Mouse (Mus musculus) limb, embryonic 14.5 days (tissue): ENCODE measurements around the gene Ttf2. TPM values are rescaled to one million over a fixed set of nuclear protein-coding genes. Genes with fewer than 3 reads are reported as not detected.

Experiments used
- ATAC-seq: fragments of 200-750 bp; cut with Nextera tagmentation; 2 replicates; pipeline ENCODE4 v1.8.0; 2017; ENCODE audit warnings: low read depth, moderate number of reproducible peaks, moderate TSS enrichment; ENCODE audit not compliant: low FRiP score
- DNase-seq: peaks from one replicate; pipeline ENCODE4 v3.0.0-alpha.2; 2015; ENCODE audit warnings: low spot score
- H3K27ac ChIP-seq: fragments of 300-500 bp; sonication (generic); replicated peaks from 2 replicates; pipeline ENCODE4 v1.5.1; 2014; ENCODE audit warnings: low read depth, mild to moderate bottlenecking, low read length, moderate library complexity, mixed read lengths
- H3K27me3 ChIP-seq: fragments of 300-500 bp; sonication (generic); 2 replicates; pipeline ENCODE4 v1.6.1; 2014; ENCODE audit warnings: low read length, mixed read lengths; ENCODE audit not compliant: control insufficient read depth, insufficient read depth
- H3K36me3 ChIP-seq: fragments of 300-500 bp; sonication (generic); 2 replicates; pipeline ENCODE4 v1.6.1; 2014; ENCODE audit warnings: mild to moderate bottlenecking, low read length, moderate library complexity, mixed read lengths; ENCODE audit not compliant: control insufficient read depth, insufficient read depth
- H3K4me1 ChIP-seq: fragments of 300-500 bp; sonication (generic); 2 replicates; pipeline ENCODE4 v1.6.1; 2014; ENCODE audit warnings: antibody characterized with exemption, low read length, mixed read lengths; ENCODE audit not compliant: control insufficient read depth, insufficient read depth
- H3K4me2 ChIP-seq: fragments of 300-500 bp; sonication (generic); replicated peaks from 2 replicates; pipeline ENCODE4 v1.6.1; 2014; ENCODE audit warnings: low read depth, mild to moderate bottlenecking, low read length, moderate library complexity; ENCODE audit not compliant: severe bottlenecking
- H3K4me3 ChIP-seq: fragments of 300-500 bp; sonication (generic); replicated peaks from 2 replicates; pipeline ENCODE4 v1.5.1; 2014; ENCODE audit warnings: low read length
- H3K9ac ChIP-seq: fragments of 300-500 bp; sonication (generic); 2 replicates; pipeline ENCODE4 v1.6.1; 2014; ENCODE audit warnings: mild to moderate bottlenecking, low read depth, low read length, moderate library complexity; ENCODE audit not compliant: severe bottlenecking
- H3K9me3 ChIP-seq: fragments of 300-500 bp; sonication (generic); 2 replicates; pipeline ENCODE4 v1.6.1; 2016; ENCODE audit warnings: low read length; ENCODE audit not compliant: control insufficient read depth
- POLR2A ChIP-seq: fragments of 200-500 bp; IDR thresholded peaks from 2 replicates; pipeline ENCODE4 v1.8.0; 2012; ENCODE audit warnings: inconsistent platforms, mild to moderate bottlenecking, moderate library complexity, borderline replicate concordance; ENCODE audit not compliant: insufficient read depth, insufficient read length; ENCODE audit errors: extremely low read depth
- whole genome bisulfite sequencing: fragments of 180-500 bp; shearing (Covaris S2); extraction: QIAGEN DNeasy Blood & Tissue Kit; methylation state at CpG from one replicate; pipeline ENCODE4 v1.1.7; 2014; 5-methylcytosine and 5-hydroxymethylcytosine counted together
- polyA plus RNA-seq, 2 experiments: library from polyadenylated mRNA; depleted of rRNA in 1 of 2; stranded (reverse) in 1 of 2; unstranded in 1 of 2; fragments of >200 nt; fragmentation: Nextera tagmentation in 1 of 2; extraction: Ambion mirVana in 1 of 2; gene quantifications; 2 replicates each; pipeline versions ENCODE4 v1.2.1 to v1.2.3; 2012 to 2014

The Ttf2 gene
- polyA plus RNA-seq, 2 experiments: 14.0 TPM

DNA sequence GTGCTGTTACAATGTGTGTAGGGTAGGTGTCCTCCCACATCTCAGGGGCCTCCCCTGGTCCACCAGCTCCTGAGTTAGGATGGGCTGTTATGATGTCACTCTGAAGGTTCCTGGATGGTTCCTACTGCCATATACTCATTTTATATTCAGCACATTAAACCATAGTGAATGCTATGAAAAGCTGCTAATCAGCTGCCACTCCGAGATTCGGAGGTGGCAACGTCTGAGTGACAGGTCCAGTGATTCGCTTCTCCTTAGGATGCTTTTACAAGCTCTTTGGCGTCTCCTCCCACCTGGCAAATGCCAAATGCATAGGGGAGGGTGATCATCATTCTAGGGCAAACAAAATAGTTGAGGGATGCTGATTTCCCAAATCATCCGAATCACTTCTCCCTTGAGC lies 74.0 kb downstream of the Ttf2 start:
- DNase-seq (no peak), ATAC-seq (no peak)
- H3K9ac ChIP-seq: no peak overlapping the region
- H3K4me2 ChIP-seq: no peak overlapping the region
- WGBS: 83% methylated on average over 6 of the region's 6 CpGs
- H3K4me3 ChIP-seq: no peak overlapping the region
- H3K36me3 ChIP-seq: no peaks in the 10 kb centered on the region
- TF ChIP-seq POLR2A: no peak
- no peak overlapping the region for H3K27ac ChIP-seq
- H3K27me3 ChIP-seq: no peaks in the 10 kb centered on the region
- no peaks in the 10 kb centered on the region for H3K4me1 ChIP-seq
- no peaks in the 10 kb centered on the region for H3K9me3 ChIP-seq

DNA sequence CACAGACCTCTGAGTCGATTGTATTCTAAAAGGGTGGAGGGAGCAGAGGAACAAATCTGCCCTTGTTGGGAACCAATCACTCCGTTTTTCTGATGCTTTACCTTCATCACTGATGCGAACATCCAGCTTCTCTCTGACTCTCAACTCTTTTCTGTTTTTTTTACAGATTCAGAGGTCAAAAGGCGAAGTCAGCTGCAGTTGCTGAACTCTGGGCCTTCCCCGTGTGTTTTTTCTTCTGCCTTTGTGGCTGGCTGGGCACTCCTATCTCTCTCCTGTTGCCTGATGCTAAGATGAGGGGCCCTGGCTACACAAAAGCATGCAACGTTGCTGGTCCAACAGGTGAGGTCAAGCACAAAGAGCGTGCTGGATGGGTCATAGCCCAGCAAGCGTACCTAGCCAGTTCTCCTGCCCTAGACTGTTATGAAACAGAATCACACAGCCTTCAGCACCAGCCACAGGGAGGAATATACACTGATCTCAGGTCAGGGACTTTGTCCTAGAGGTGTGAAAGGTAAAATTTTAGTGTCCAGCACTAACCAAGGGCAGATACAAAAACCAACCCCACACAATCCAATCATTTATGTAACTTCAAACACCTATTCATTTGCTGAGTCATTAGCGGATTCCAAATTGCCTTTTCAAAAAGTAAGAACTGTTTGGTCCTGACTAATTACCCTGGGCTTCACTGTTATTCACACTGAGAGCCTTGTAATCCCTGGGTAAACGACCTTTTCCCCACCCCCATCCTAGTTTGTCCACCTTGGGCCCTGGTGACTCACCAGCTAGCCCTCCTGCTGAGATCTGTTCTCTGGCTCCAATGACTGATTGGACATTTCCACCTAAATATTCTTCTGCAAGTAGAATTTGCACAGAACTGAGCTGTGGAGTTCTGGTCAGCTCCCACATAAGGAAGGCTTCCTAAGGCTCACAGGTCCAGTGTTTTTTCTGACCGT lies 76.8 kb downstream of the Ttf2 start:
- no peak overlapping the region for H3K27ac ChIP-seq
- DNase-seq: no peak
- ATAC-seq: no peak

DNA sequence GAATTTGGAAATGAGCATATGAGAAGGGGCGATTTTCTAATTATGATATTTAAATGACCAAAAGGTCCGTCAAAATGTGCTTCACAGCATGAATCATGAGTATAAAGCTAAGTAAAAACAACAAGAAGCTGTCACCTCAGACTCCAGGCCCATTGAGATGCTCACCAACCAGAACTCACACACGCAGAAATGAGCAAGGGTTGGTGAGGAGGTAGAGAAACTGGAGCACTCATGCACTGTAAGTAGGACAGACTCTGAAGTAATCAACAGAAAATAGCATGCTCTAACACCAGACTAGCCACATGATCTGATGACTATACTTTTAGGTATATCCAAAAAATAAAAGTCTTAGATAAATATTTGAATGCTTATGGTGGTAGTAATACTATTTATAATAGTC lies 79.1 kb downstream of the Ttf2 start:
- ATAC-seq (no peak), DNase-seq (no peak)
- Histone ChIP-seq H3K36me3 (no peaks in the 10 kb centered on the region), H3K9me3 (no peaks in the 10 kb centered on the region), H3K27ac (no peak overlapping the region), H3K4me3 (no peak overlapping the region), H3K4me1 (no peaks in the 10 kb centered on the region), H3K4me2 (no peak overlapping the region), H3K9ac (no peak overlapping the region), H3K27me3 (no peaks in the 10 kb centered on the region)
- no peak for TF ChIP-seq POLR2A
- WGBS: 85% methylated on average over 3 of the region's 3 CpGs

More for the DNA sequence above, 76.8 kb downstream of the Ttf2 start:
- H3K9ac ChIP-seq: no peak overlapping the region
- no peak overlapping the region for H3K4me3 ChIP-seq
- H3K9me3 ChIP-seq: no peaks in the 10 kb centered on the region
- no peaks in the 10 kb centered on the region for H3K27me3 ChIP-seq
- 65% methylated on average over 11 of the region's 11 CpGs for WGBS
- no peak for TF ChIP-seq POLR2A
- no peaks in the 10 kb centered on the region for H3K4me1 ChIP-seq
- no peak overlapping the region for H3K4me2 ChIP-seq
- no peaks in the 10 kb centered on the region for H3K36me3 ChIP-seq

DNA sequence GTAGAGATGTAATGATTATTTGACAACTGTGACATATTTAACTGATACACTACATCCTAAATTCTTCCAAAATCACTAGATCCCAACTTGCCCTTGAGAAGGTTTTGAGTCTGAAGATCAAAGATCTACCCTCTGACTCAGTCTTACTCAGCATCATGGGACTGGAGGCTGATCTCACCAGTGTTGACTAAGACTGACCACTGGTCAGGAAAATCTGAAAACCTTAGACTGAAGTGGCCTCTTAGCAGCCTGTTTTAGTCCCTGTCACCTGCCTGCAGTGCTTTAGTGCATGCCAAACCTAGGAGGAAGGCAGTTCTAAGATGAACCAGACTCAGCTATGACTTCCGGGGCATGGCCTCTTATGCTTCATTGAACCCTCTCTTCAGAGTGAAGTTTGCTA lies 80.2 kb downstream of the Ttf2 start:
- Histone ChIP-seq H3K27me3 (no peaks in the 10 kb centered on the region), H3K27ac (no peak overlapping the region), H3K36me3 (no peaks in the 10 kb centered on the region), H3K9ac (no peak overlapping the region), H3K9me3 (no peaks in the 10 kb centered on the region), H3K4me2 (no peak overlapping the region), H3K4me1 (no peaks in the 10 kb centered on the region), H3K4me3 (no peak overlapping the region)
- ATAC-seq (no peak), DNase-seq (no peak)
- TF ChIP-seq POLR2A: no peak
- WGBS: 95% methylated on average over 1 of the region's 1 CpGs

Other genes starting within 250 kb of the Ttf2 start
- 0.17 and 0.34 TPM in 2 replicates for gene Vtcn1, start 144.2 kb downstream of the Ttf2 start, polyA plus RNA-seq (2012; rRNA removed)
- 0.22 and 0.47 TPM in 2 replicates for gene Vtcn1, start 144.2 kb downstream of the Ttf2 start, polyA plus RNA-seq (2014; fragmentation: Nextera tagmentation; extraction: Ambion mirVana)
- 11.6 and 12.8 TPM in 2 replicates for gene Trim45, start 47.5 kb downstream of the Ttf2 start, polyA plus RNA-seq (2012; rRNA removed)
- gene Trim45, start 47.5 kb downstream of the Ttf2 start, polyA plus RNA-seq (2014; fragmentation: Nextera tagmentation; extraction: Ambion mirVana): 4.3 and 5.5 TPM in 2 replicates
- gene Cd101, start 59.9 kb upstream of the Ttf2 start, polyA plus RNA-seq (2012; rRNA removed): 0.10 and 0.14 TPM in 2 replicates
- 0.19 TPM in 1 of 2 replicates, not detected in the other for gene Cd101, start 59.9 kb upstream of the Ttf2 start, polyA plus RNA-seq (2014; fragmentation: Nextera tagmentation; extraction: Ambion mirVana)
- gene Ptgfrn, start 140.6 kb upstream of the Ttf2 start, polyA plus RNA-seq (2012; rRNA removed): 44.5 and 46.1 TPM in 2 replicates
- gene Ptgfrn, start 140.6 kb upstream of the Ttf2 start, polyA plus RNA-seq (2014; fragmentation: Nextera tagmentation; extraction: Ambion mirVana): 10.7 and 11.5 TPM in 2 replicates